Mouse (Mus musculus): ENCODE data around the gene Lhfp. TPM values are rescaled to one million over a fixed set of nuclear protein-coding genes. Genes with fewer than 3 reads are reported as not detected.

Gene Lhfp
- polyA plus RNA-seq, 1 experiment: 33.0 TPM

DNA sequence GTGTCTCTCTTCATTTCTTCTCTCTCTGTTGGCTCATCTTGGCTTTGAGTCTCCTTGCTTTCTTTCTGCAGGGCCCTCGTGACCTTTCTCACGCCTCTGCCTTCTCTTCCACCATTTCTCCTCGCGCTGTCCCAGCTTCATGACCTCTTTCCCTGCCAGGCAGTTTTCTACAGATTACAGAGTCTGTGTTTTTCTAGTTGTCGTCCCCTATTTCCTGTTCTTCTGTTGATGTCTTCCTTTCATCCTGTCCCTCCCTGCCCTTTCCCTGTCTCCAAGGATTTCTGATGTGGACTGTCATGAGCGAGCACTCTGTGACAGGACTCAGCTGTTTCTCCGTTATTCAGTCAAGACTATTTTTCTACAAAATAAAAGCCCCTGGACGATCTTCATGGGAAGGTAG lies 124.7 kb downstream of the Lhfp start:
- Histone ChIP-seq H3K27me3 (ENCODE audit: control insufficient read depth, insufficient read depth, insufficient read length) (no peaks in the 10 kb centered on the region), H3K4me3 (ENCODE audit: insufficient read depth, poor library complexity, severe bottlenecking) (no peak overlapping the region), H3K79me2 (ENCODE audit: control insufficient read depth, insufficient read depth) (peaks cover 10% of the 10 kb centered on the region), H3K36me3 (ENCODE audit: control insufficient read depth, insufficient read depth) (no peaks in the 10 kb centered on the region), H3K79me3 (ENCODE audit: low read depth) (peaks cover 2% of the 10 kb centered on the region), H3ac (ENCODE audit: control insufficient read depth, insufficient read length, low read depth) (no peak overlapping the region)
- TF ChIP-seq FOSL1 (IDR thresholded peaks at IDR 0.05; ENCODE audit: insufficient read depth, low read length, poor library complexity, severe bottlenecking) (no peak), MYOD1 (IDR thresholded peaks at IDR 0.05; ENCODE audit: control insufficient read depth, insufficient read length, low read depth) (no peak)

DNA sequence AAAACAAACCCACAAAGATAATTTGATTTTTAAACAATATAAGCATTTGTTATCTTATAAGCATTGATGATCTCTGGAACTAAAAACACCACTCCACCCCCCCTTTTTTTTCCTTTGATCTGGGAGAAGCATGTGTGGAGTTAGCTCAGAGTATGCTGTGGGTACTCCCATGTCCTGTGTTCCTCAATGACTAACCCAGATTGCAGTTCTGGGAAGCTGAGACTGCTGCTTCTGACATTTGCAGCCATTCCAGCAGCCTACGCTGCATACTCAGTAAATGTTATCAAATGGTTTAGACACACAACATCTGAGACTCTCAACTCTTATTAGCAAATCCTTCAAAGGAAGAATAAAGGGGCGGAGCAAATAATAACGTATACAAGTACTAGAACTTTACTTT lies 128.2 kb downstream of the Lhfp start:
- H3K4me3 ChIP-seq (ENCODE audit: insufficient read depth, poor library complexity, severe bottlenecking): no peak overlapping the region
- no peaks in the 10 kb centered on the region for H3K36me3 ChIP-seq (ENCODE audit: control insufficient read depth, insufficient read depth)
- H3K27me3 ChIP-seq (ENCODE audit: control insufficient read depth, insufficient read depth, insufficient read length): no peaks in the 10 kb centered on the region
- peaks cover 2% of the 10 kb centered on the region for H3K79me3 ChIP-seq (ENCODE audit: low read depth)
- no peak for TF ChIP-seq MYOG (IDR thresholded peaks at IDR 0.05; ENCODE audit: control insufficient read depth, extremely low read depth, insufficient read length)
- no peak for TF ChIP-seq CTCF (IDR thresholded peaks at IDR 0.05; ENCODE audit: control insufficient read depth, insufficient read depth, insufficient read length)
- TF ChIP-seq FOSL1 (IDR thresholded peaks at IDR 0.05; ENCODE audit: insufficient read depth, low read length, poor library complexity, severe bottlenecking): no peak
- TF ChIP-seq MYOD1 (IDR thresholded peaks at IDR 0.05; ENCODE audit: control insufficient read depth, insufficient read length, low read depth): no peak
- TF ChIP-seq CEBPB (IDR thresholded peaks at IDR 0.05; ENCODE audit: low read depth): no peak
- TF ChIP-seq USF1 (IDR thresholded peaks at IDR 0.05; ENCODE audit: low read depth): no peak
- TF ChIP-seq MAX (IDR thresholded peaks at IDR 0.05): no peak
- no peak overlapping the region for H3ac ChIP-seq (ENCODE audit: control insufficient read depth, insufficient read length, low read depth)
- H3K79me2 ChIP-seq (ENCODE audit: control insufficient read depth, insufficient read depth): peaks cover 9% of the 10 kb centered on the region

DNA sequence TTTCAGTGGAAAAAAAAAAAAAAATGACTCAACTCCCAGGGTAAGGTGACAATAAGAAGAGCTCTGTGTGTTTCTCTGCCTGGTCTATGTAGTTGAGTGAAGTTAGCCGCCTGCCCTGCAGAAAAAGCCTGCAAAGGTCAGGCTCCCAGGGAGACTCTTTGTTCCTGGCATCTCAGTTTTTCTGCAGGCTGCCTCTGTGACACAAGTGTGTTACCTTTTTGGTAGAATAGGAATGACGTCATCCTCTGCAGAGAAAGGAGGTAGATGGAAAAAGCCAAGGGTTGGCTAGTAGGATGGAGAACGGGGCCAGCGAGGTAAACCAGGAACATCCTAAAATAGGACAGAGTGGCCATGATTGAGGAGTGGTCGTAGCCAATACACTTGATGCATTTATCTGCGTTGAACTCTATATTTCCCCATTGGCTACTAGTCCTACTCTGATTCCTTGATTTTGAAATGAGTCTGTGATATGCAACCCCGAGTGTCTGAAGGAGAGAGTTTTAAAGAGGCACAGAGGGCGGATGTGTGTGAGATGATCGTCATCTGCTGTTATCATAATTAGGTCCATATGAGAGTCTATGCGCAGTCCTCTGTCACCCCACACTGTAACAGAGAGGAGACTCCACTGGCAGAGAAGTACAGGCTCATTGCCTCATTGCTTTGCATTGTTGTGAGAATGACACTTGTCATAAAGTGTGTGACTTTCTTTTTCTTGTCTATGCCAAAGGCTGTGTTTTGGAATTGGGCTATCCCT lies 132.2 kb downstream of the Lhfp start:
- no peaks in the 10 kb centered on the region for H3K36me3 ChIP-seq (ENCODE audit: control insufficient read depth, insufficient read depth)
- H3K27me3 ChIP-seq (ENCODE audit: control insufficient read depth, insufficient read depth, insufficient read length): no peaks in the 10 kb centered on the region
- TF ChIP-seq MAX (IDR thresholded peaks at IDR 0.05): no peak
- TF ChIP-seq MYOD1 (IDR thresholded peaks at IDR 0.05; ENCODE audit: control insufficient read depth, insufficient read length, low read depth): no peak
- no peak for TF ChIP-seq USF1 (IDR thresholded peaks at IDR 0.05; ENCODE audit: low read depth)
- no peak for TF ChIP-seq CTCF (IDR thresholded peaks at IDR 0.05; ENCODE audit: control insufficient read depth, insufficient read depth, insufficient read length)
- TF ChIP-seq MYOG (IDR thresholded peaks at IDR 0.05; ENCODE audit: control insufficient read depth, extremely low read depth, insufficient read length): no peak
- peaks cover 15% of the 10 kb centered on the region for H3K79me2 ChIP-seq (ENCODE audit: control insufficient read depth, insufficient read depth)
- H3ac ChIP-seq (ENCODE audit: control insufficient read depth, insufficient read length, low read depth): no peak overlapping the region
- H3K4me3 ChIP-seq (ENCODE audit: insufficient read depth, poor library complexity, severe bottlenecking): no peak overlapping the region
- H3K79me3 ChIP-seq (ENCODE audit: low read depth): peaks cover 2% of the 10 kb centered on the region

GRCm38 (mm10) chr3:53179936-53180335 lies 138.6 kb downstream of the Lhfp start:
- TF ChIP-seq MYOG (IDR thresholded peaks at IDR 0.05; ENCODE audit: control insufficient read depth, extremely low read depth, insufficient read length): no peak
- TF ChIP-seq CEBPB (IDR thresholded peaks at IDR 0.05; ENCODE audit: low read depth): no peak
- TF ChIP-seq FOSL1 (IDR thresholded peaks at IDR 0.05; ENCODE audit: insufficient read depth, low read length, poor library complexity, severe bottlenecking): no peak
- TF ChIP-seq MAX (IDR thresholded peaks at IDR 0.05): no peak
- TF ChIP-seq CTCF (IDR thresholded peaks at IDR 0.05; ENCODE audit: control insufficient read depth, insufficient read depth, insufficient read length): no peak
- no peak for TF ChIP-seq MYOD1 (IDR thresholded peaks at IDR 0.05; ENCODE audit: control insufficient read depth, insufficient read length, low read depth)
- TF ChIP-seq USF1 (IDR thresholded peaks at IDR 0.05; ENCODE audit: low read depth): no peak

DNA sequence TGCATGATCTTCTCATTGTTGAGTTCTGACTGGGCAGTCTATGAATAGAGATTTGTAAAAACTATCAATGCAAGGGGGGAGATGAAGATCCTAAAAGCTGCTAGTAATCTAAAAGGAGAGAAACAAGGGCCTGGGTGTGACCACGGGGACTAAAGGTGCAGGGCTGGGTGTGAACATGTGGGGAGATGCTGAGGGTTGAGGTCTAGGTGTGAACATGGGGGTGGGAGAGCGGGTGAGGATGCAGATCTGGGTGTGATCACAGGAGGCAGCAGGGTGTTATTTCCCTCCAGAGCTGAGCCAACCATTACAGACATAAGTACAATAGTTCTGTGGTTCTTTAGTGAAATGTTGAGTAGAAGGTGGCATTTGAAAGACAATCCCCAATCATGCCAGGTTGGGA lies 144.1 kb downstream of the Lhfp start:
- Histone ChIP-seq H3K27me3 (ENCODE audit: control insufficient read depth, insufficient read depth, insufficient read length) (no peaks in the 10 kb centered on the region), H3K36me3 (ENCODE audit: control insufficient read depth, insufficient read depth) (no peaks in the 10 kb centered on the region), H3ac (ENCODE audit: control insufficient read depth, insufficient read length, low read depth) (no peak overlapping the region), H3K4me3 (ENCODE audit: insufficient read depth, poor library complexity, severe bottlenecking) (no peak overlapping the region), H3K79me2 (ENCODE audit: control insufficient read depth, insufficient read depth) (peaks cover 6% of the 10 kb centered on the region), H3K79me3 (ENCODE audit: low read depth) (peaks cover 2% of the 10 kb centered on the region)
- no peak for TF ChIP-seq MYOD1 (IDR thresholded peaks at IDR 0.05; ENCODE audit: control insufficient read depth, insufficient read length, low read depth)
- TF ChIP-seq CEBPB (IDR thresholded peaks at IDR 0.05; ENCODE audit: low read depth): no peak
- no peak for TF ChIP-seq USF1 (IDR thresholded peaks at IDR 0.05; ENCODE audit: low read depth)
- no peak for TF ChIP-seq MYOG (IDR thresholded peaks at IDR 0.05; ENCODE audit: control insufficient read depth, extremely low read depth, insufficient read length)
- TF ChIP-seq CTCF (IDR thresholded peaks at IDR 0.05; ENCODE audit: control insufficient read depth, insufficient read depth, insufficient read length): no peak
- TF ChIP-seq MAX (IDR thresholded peaks at IDR 0.05): no peak
- TF ChIP-seq FOSL1 (IDR thresholded peaks at IDR 0.05; ENCODE audit: insufficient read depth, low read length, poor library complexity, severe bottlenecking): no peak

More at GRCm38 (mm10) chr3:53179936-53180335, 138.6 kb downstream of the Lhfp start:
- Histone ChIP-seq H3ac (ENCODE audit: control insufficient read depth, insufficient read length, low read depth) (no peak overlapping the region), H3K36me3 (ENCODE audit: control insufficient read depth, insufficient read depth) (no peaks in the 10 kb centered on the region), H3K79me3 (ENCODE audit: low read depth) (peaks cover 2% of the 10 kb centered on the region), H3K4me3 (ENCODE audit: insufficient read depth, poor library complexity, severe bottlenecking) (no peak overlapping the region), H3K79me2 (ENCODE audit: control insufficient read depth, insufficient read depth) (peaks cover 12% of the 10 kb centered on the region), H3K27me3 (ENCODE audit: control insufficient read depth, insufficient read depth, insufficient read length) (no peaks in the 10 kb centered on the region)

GRCm38 (mm10) chr3:53193441-53193840 lies 152.1 kb downstream of the Lhfp start:
- Histone ChIP-seq H3K79me2 (ENCODE audit: control insufficient read depth, insufficient read depth) (peaks cover 4% of the 10 kb centered on the region), H3ac (ENCODE audit: control insufficient read depth, insufficient read length, low read depth) (no peak overlapping the region), H3K27me3 (ENCODE audit: control insufficient read depth, insufficient read depth, insufficient read length) (no peaks in the 10 kb centered on the region), H3K4me3 (ENCODE audit: insufficient read depth, poor library complexity, severe bottlenecking) (no peak overlapping the region), H3K36me3 (ENCODE audit: control insufficient read depth, insufficient read depth) (no peaks in the 10 kb centered on the region), H3K79me3 (ENCODE audit: low read depth) (no peaks in the 10 kb centered on the region)
- TF ChIP-seq MAX (IDR thresholded peaks at IDR 0.05) (no peak), MYOG (IDR thresholded peaks at IDR 0.05; ENCODE audit: control insufficient read depth, extremely low read depth, insufficient read length) (no peak), CTCF (IDR thresholded peaks at IDR 0.05; ENCODE audit: control insufficient read depth, insufficient read depth, insufficient read length) (no peak), USF1 (IDR thresholded peaks at IDR 0.05; ENCODE audit: low read depth) (no peak), MYOD1 (IDR thresholded peaks at IDR 0.05; ENCODE audit: control insufficient read depth, insufficient read length, low read depth) (no peak), CEBPB (IDR thresholded peaks at IDR 0.05; ENCODE audit: low read depth) (no peak), FOSL1 (IDR thresholded peaks at IDR 0.05; ENCODE audit: insufficient read depth, low read length, poor library complexity, severe bottlenecking) (no peak)

Data from C2C12 (cell line).